ENCODE assay signal across 19 mouse cellular contexts in the genomic region with DNA sequence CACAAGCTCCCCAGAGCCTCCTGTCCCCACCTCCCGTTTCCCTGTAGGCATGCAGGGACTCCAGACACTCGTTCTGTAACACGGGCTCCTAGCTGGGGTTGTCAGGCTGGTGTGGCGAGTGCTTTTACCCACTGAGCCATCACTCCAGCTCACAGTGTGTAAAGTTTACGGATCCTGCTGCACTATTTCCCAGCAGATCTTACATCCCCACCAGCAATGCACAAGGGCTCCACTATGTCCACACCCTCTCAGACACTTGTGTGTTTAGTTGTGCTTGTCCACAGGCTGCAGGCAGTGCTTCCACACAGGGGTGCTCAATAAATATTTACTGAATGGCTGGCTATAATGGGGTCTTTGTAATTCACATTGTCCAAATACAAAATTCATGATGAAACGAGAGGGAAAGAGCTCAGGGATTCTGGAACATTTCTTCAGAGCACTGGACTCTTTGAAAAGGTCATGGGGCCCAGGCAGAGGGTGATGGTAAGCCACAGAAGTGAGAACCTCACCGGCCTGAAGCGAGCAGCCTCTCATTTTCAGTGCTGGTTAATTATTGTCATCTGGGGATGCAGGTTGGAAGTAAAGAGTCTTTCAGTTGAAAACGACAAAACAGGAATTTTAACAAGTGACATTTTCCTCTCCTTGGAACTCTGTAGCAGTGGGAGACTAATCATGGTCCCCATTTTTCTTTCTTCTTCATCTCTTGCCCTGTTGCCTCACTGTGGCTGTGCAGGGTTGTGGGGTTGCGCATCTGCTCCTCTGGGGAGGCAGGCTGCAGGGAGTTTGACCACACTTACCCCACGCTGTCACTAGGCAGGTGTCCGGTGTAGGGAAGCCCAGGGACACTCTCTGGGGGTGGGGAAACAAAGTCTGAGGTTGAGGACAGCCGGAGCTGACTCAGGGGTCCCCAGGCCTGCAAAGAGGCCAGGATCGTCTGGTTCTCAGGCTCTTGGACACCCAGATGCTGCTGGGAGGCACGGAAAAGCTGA. TPM values are rescaled to one million over a fixed set of nuclear protein-coding genes. Genes with fewer than 3 reads are reported as not detected.
DNase-seq lines count a peak whose midpoint lies in the region; ATAC-seq lines count a peak whose summit lies in the region.
"Had no signal": no experiment of that assay in that cellular context is flagged by ENCODE, and none has a peak within 500 bp of the region (broad histone marks: within the 10 kb centered on the region; RNA-seq: fewer than 3 reads in every experiment).

No protein-coding gene starts in this region.

- H3K27me3 ChIP-seq in kidney, embryonic 16.5 days (ENCODE audit: insufficient read depth, low read length), result no peaks in the 10 kb centered on the region
- H3K27me3 ChIP-seq in neural tube, embryonic 12.5 days (replicated peaks), result no peaks in the 10 kb centered on the region
- no peaks in the 10 kb centered on the region for H3K27me3 ChIP-seq in neural tube, embryonic 15.5 days (replicated peaks)
- no peaks in the 10 kb centered on the region for H3K27me3 ChIP-seq in limb, embryonic 12.5 days
- H3K27me3 ChIP-seq: limb, embryonic 15.5 days had no signal

- H3K4me2 ChIP-seq in kidney, embryonic 16.5 days (replicated peaks; ENCODE audit: low read depth, low read length), result no peak overlapping the region
- H3K4me2 ChIP-seq in neural tube, embryonic 12.5 days (replicated peaks), result no peak overlapping the region
- H3K4me2 ChIP-seq in neural tube, embryonic 15.5 days, result no peak overlapping the region
- H3K4me2 ChIP-seq in limb, embryonic 12.5 days, result no peak overlapping the region
- H3K4me2 ChIP-seq: limb, embryonic 15.5 days had no signal

- 59% methylated on average over 15 of the region's 15 CpGs for WGBS in kidney, embryonic 16.5 days
- 54% methylated on average over 15 of the region's 15 CpGs for WGBS in neural tube, embryonic 12.5 days
- 54% methylated on average over 15 of the region's 15 CpGs for WGBS in neural tube, embryonic 15.5 days
- WGBS in limb, embryonic 12.5 days, result 44% methylated on average over 15 of the region's 15 CpGs

- no peaks in the 10 kb centered on the region for H3K9me3 ChIP-seq in kidney, embryonic 16.5 days (ENCODE audit: low read length)
- H3K9me3 ChIP-seq in neural tube, embryonic 12.5 days, result no peaks in the 10 kb centered on the region
- H3K9me3 ChIP-seq in neural tube, embryonic 15.5 days (replicated peaks), result no peaks in the 10 kb centered on the region
- H3K9me3 ChIP-seq in limb, embryonic 12.5 days, result no peaks in the 10 kb centered on the region
- H3K9me3 ChIP-seq: G1E; limb, embryonic 15.5 days had no signal

- no peak overlapping the region for H3K27ac ChIP-seq in kidney, embryonic 16.5 days (ENCODE audit: low read length)
- no peak overlapping the region for H3K27ac ChIP-seq in neural tube, embryonic 12.5 days
- no peak overlapping the region for H3K27ac ChIP-seq in neural tube, embryonic 15.5 days (replicated peaks)
- H3K27ac ChIP-seq in limb, embryonic 12.5 days, result peak overlapping the region; percentile 30; the same call in 1 of the 2 replicates
- H3K27ac ChIP-seq: limb, embryonic 15.5 days had no signal

- no peak overlapping the region for H3K9ac ChIP-seq in kidney, embryonic 16.5 days (replicated peaks; ENCODE audit: low read length)
- no peak overlapping the region for H3K9ac ChIP-seq in neural tube, embryonic 12.5 days
- no peak overlapping the region for H3K9ac ChIP-seq in neural tube, embryonic 15.5 days (replicated peaks)
- H3K9ac ChIP-seq in limb, embryonic 12.5 days (replicated peaks), result no peak overlapping the region
- H3K9ac ChIP-seq: forebrain, postnatal 0 days; limb, embryonic 15.5 days; liver, postnatal 0 days had no signal

- no peak for DNase-seq in kidney, adult 11 months
- no peak for DNase-seq in right cerebral cortex, postnatal 14 days
- DNase-seq in cerebellum, adult 11 months, result no peak
- DNase-seq: adrenal gland, postnatal 36 days; cerebellum, adult 9-10 months; forebrain, postnatal 0 days; kidney, postnatal 14 days; liver, postnatal 0 days; thymus, postnatal 25 days had no signal

- peaks cover 3% of the 10 kb centered on the region; the same call in 1 of the 2 replicates for H3K4me1 ChIP-seq in kidney, embryonic 16.5 days (ENCODE audit: insufficient read depth, low read length)
- peaks cover 4% of the 10 kb centered on the region; the same call in 1 of the 2 replicates for H3K4me1 ChIP-seq in neural tube, embryonic 12.5 days
- H3K4me1 ChIP-seq in neural tube, embryonic 15.5 days, result 0 out of 2 replicates have a peak, but pooled peaks cover 10% of the 10 kb centered on the region
- H3K4me1 ChIP-seq in limb, embryonic 12.5 days (replicated peaks), result peaks cover 15% of the 10 kb centered on the region

- no peaks in the 10 kb centered on the region for H3K36me3 ChIP-seq in kidney, embryonic 16.5 days (ENCODE audit: insufficient read depth, low read length)
- H3K36me3 ChIP-seq in neural tube, embryonic 12.5 days, result no peaks in the 10 kb centered on the region
- H3K36me3 ChIP-seq in neural tube, embryonic 15.5 days, result no peaks in the 10 kb centered on the region
- no peaks in the 10 kb centered on the region for H3K36me3 ChIP-seq in limb, embryonic 12.5 days
- H3K36me3 ChIP-seq: G1E; limb, embryonic 15.5 days had no signal

- no peak overlapping the region for H3K4me3 ChIP-seq in kidney, embryonic 16.5 days (ENCODE audit: low read length)
- no peak overlapping the region for H3K4me3 ChIP-seq in neural tube, embryonic 12.5 days
- H3K4me3 ChIP-seq in neural tube, embryonic 15.5 days (replicated peaks), result no peak overlapping the region
- H3K4me3 ChIP-seq in limb, embryonic 12.5 days (replicated peaks), result no peak overlapping the region
- H3K4me3 ChIP-seq: erythroblast, embryonic 14.5 days; limb, embryonic 15.5 days; myocyte had no signal

- ATAC-seq in kidney, embryonic 16.5 days (ENCODE audit: low FRiP score, low TSS enrichment), result peak; percentile 74; the same call in 1 of the 2 replicates
- 0 out of 2 replicates have a peak, but pooled peaks have one; percentile 17 for ATAC-seq in neural tube, embryonic 12.5 days (ENCODE audit: low FRiP score, low read depth)
- ATAC-seq in neural tube, embryonic 15.5 days (ENCODE audit: low FRiP score), result no peak
- ATAC-seq in limb, embryonic 12.5 days (ENCODE audit: insufficient number of reproducible peaks, insufficient read depth, low FRiP score, low TSS enrichment, low read depth), result peak; percentile 69
- ATAC-seq: forebrain, postnatal 0 days; inflammation-experienced regulatory T-cells, adult 6 months; liver, postnatal 0 days had no signal

RNA-seq across cellular contexts. Expression of a gene that starts 15.4 kb away (rescaled TPM):
- not detected in 2 replicates for polyA plus RNA-seq in kidney, embryonic 16.5 days (2015; fragmentation: Nextera tagmentation; extraction: Ambion mirVana)
- polyA plus RNA-seq in neural tube, embryonic 12.5 days (2016; fragmentation: Nextera tagmentation; extraction: Ambion mirVana), result not detected in 2 replicates
- not detected in 2 replicates for polyA plus RNA-seq in neural tube, embryonic 15.5 days (2015; fragmentation: Nextera tagmentation; extraction: Ambion mirVana)
- not detected in 2 replicates for polyA plus RNA-seq in limb, embryonic 12.5 days (2016; fragmentation: Nextera tagmentation; extraction: Ambion mirVana)
- polyA plus RNA-seq: erythroblast, embryonic 14.5 days; forebrain, postnatal 0 days; G1E; heart, embryonic 14.5 days; inflammation-experienced regulatory T-cells, adult 6 months; limb, embryonic 15.5 days; liver, postnatal 0 days; myocyte had no signal
